Mouse (Mus musculus): ENCODE results near the gene Spag5.

Gene Spag5

DNA sequence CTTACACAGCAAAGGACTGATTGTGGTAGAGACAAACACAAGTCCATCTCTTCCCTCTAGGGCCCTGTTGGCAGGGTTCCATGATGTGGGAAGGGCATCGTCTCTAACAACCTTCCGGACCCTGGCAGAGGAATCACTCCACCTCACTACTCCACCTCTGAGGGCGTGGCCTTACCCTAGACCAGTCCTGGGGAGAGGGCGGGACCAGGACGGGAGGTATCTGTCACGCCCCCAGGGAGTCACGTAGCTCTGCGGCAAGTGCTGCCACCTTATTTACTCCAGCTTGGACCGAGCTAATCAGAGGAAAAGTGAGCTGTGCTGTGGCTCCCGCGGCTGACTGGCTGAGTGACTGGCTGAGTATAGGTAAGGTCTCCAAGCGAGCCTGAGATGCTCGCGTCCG lies 21.5 kb downstream of the Spag5 start, which contains the start of gene Aldoc:
Gene Aldoc (plus strand): TSS at position 109 of the 400 bp plus-strand sequence.
- no peak for DNase-seq (ENCODE audit: low spot score)

DNA sequence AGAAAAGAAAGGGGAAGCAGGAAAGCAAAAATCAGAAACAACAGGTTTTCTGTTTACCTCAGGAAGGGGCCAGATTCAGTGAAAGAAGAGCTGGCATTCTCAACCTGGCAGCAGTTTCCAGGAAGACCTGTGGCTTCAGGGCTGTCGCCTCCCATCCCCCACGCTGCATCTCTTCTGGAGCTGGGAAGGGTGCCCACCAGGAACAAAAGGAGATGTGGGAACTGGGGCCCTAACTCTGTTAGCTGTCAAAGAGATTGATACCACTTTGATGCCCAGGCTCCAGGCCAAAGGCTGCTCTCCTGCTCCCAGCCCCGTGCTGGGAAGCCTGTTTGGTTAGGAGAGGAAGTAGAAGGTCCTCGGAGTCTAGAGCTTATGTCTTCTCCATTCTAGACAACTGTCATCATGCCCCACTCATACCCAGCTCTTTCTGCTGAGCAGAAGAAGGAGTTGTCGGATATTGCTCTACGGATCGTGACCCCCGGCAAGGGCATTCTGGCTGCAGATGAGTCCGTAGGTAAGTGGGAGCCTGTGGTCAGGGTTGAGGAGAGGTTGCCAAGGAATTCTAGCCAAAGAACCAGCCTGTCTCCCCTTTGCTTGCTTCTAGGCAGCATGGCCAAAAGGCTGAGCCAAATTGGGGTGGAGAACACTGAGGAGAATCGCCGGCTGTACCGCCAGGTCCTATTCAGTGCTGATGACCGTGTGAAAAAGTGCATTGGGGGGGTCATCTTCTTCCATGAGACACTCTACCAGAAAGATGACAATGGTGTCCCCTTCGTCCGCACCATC lies 22.9 kb downstream of the Spag5 start:
- no peak for DNase-seq (ENCODE audit: low spot score)

DNA sequence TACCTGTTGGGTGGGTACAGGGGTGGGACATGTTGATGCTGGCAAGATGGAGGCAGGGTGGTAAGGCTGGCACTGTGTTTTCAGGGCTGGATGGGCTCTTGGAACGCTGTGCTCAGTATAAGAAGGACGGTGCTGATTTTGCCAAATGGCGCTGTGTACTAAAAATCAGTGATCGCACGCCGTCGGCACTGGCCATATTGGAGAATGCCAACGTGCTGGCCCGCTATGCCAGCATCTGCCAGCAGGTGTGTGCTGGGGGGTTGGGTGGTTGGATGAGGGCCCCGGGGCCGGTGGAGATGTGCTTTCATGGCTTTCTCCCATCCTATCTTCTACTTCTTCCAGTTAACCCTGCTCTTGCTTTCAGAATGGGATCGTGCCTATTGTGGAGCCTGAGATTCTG lies 23.6 kb downstream of the Spag5 start:
- DNase-seq (ENCODE audit: low spot score): no peak

DNA sequence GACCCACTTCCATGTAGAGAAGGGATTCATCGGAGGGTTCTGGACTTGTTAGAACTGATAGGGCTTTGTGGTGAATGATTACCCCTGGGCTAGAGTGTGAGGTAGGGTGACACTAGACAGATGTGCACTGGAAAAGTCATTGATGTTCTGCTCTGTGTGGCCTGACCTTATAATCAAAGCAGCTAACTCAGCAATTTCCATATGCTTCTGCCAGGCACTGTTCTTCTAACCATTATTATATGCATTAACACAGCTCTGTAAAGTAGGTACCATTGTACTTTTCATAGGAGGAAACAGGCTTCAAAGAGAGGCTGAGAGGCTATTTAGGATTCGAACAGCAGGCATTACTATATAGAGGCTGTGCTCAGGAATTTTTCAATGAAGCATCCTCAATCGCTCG lies 25.9 kb downstream of the Spag5 start:
- no peak for DNase-seq (ENCODE audit: low spot score)

DNA sequence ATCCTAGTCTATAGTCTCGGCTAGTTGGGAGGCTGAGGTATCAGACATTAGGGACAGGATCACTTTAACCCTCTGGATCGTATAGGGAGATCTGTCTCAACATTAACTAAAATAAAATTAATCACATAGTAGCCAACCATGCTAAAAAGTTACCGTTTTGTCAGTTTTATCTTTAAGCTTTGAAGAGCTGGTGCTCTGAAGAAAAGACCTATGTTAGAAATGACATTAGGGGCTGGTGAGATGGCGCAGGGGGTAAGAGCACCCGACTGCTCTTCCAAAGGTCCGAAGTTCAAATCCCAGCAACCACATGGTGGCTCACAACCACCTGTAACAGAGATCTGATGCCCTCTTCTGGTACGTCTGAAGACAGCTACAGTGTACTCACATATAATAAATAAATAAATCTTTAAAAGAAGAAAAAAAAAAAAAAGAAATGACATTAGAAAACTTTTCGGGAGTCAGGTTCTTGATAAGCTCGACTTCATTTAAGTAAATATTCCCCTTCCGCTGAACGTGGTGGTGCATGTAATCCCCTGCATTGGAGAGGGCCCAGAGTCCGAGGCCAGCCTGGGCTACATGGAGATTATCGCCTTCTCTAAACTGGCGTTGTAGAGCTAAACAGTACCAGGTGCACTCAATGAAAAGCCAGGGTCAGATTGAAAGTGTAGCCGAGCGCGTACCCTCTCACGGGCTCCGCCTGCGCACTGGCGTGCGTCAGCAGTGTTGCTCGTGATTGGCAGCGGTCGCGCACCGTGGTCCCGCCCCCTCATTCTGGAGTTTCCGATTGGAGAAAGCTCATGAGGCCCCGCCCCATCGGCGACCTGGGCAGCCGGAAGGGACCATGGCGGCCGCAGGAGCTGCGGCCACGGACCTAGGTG lies 26.5 kb downstream of the Spag5 start, which contains the start of gene Pigs:
Gene Pigs (plus strand): TSS at position 782 of the 878 bp plus-strand sequence.
- DNase-seq (ENCODE audit: low spot score): peak; percentile 96

DNA sequence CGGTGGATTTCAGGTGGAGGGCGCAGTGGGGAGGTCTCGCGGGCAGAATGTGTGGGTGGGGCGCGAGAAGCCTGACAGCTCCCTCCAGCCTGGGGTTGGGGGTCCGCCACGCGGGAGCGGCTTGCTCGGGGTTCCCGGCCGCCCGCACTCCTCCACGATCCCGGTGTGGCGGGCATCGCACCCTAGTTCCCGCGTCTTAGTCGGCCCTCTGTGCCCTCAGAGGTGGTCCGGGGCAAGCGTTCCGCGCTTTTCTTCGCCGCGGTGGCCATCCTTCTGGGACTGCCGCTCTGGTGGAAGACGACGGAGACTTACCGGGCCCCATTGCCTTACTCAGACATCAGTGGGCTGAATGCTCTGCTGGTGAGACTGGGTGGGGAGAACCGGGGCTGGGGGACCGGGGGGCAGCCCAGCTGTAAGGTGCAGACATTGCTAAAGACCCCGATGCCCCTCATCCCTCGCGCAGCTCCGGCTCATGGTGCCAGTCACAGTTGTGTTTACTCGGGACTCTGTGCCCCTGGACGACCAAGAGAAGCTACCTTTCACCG lies 27.3 kb downstream of the Spag5 start:
- no peak for DNase-seq (ENCODE audit: low spot score)

DNA sequence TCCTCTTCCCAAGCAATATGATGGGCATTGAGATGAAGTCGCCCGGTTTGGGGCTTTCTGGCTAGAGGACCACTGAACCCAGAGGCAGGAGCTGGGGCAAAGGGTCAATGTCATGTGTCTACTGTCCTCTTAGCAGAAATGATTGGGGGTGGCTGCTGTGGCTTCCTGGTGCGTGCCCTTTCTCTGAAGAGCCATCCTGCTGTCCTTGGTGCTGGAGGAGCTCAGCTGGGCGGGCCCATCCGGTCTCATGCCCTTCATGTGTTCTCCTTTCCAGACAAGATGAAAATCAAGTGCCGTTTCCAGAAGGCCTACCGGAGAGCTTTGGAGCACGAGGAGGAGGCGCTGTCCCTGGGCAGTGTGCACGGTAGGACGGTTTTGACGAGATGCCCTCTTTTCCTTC lies 31.3 kb downstream of the Spag5 start:
- no peak for DNase-seq (ENCODE audit: low spot score)

DNA sequence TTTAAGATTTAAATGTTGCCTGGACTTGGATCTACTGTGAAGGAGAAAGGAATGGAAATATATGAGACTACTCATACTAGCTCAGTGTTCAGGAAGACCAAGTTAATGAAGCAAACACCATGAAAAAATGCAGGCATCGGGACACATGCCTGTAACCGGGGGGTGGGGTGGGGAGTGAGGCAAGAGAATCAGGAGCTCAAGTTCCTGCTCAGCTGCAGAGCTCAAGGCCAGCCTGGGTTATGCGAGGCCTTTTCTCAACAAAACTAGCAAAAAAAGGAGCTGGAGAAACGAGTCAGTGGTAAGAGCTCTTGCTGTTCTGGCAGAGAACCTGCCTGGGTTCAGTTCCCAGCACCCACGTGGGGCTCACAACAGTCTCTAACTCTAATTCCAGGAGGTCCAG lies 32.7 kb downstream of the Spag5 start:
- DNase-seq (ENCODE audit: low spot score): no peak

DNA sequence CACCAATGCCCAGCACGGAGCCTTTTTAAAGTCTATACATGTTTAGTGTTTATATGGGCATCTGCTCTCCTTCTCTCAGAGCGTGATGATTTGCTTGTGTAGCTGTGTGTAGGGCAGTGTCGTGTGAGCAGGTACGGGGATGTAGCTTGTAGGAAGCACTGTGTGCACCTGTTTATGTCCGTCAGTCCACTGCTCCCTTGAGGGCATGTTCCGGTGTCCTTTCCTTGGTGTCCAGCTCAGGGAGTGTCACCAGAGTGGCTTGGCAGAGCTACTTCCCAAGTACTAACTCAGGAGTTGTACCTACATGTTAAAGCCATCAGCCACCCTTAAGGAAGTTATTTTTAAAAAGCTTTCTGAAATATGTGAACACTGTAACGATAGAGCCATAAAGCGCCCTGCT lies 35.7 kb downstream of the Spag5 start:
- DNase-seq (ENCODE audit: low spot score): no peak

DNA sequence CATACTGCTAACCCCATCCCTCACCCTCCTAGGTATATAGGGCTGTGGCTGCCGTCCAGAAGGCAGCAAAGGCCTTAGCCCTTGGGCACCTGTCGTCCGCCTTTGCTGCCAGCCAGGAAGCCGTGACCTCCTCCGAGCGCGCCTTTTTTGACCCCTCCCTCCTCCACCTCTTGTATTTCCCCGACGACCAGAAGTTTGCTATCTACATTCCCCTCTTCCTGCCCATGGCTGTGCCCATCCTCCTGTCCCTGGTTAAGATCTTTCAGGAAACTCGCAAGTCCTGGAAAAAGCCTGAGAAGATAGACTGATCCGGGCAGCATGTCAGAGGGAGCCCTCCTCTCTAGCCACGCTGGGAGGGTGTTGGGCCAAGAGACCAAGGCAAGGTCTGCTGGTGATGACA lies 40.4 kb downstream of the Spag5 start:
- no peak for DNase-seq (ENCODE audit: low spot score)

DNA sequence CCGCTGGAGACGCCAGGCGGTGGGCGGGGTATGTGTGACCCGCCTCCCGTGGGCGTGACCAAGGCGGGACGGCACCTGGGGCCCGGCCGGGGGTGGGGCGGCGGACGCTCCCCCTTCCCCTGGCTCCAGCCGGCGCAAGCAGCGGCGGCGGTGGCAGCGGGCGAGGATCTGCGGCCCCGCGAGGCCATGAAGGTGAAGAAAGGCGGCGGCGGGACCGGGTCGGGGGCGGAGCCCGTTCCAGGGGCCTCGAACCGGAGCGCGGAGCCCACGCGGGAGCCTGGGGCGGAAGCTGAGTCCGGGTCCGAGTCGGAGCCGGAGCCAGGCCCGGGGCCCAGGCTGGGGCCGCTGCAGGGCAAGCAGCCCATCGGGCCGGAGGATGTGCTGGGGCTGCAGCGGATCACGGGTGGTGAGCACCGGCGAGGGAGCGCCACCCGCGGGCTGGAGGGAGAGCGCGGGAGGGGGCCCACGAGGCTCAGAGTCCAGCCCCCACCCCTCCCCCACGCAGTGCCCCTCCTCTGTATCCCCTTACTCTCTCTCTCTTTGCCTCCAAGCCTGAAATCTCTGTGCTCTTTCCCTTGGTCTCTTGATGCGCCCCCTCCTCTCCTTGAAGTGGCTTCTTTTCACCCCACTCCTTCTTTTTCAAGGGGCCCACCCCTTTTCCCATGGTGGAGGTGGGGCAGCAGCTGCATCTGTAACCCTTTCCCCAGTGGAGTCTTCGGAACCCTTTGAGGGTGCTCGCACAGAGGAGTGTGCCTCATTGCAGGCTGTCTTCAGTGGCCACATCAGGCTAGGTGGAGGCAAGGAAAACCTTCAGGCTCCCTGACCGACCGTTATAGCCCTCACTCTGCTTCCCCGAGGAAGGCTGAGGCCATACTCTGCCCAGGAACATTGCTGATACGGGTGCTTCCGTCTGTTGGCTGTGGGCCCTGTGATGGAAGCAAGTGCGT lies 42.3 kb downstream of the Spag5 start, which contains the start of gene Unc119:
Gene Unc119 (plus strand): TSS at position 102 of the 947 bp plus-strand sequence.
- peak; percentile 68 for DNase-seq (ENCODE audit: low spot score)

DNA sequence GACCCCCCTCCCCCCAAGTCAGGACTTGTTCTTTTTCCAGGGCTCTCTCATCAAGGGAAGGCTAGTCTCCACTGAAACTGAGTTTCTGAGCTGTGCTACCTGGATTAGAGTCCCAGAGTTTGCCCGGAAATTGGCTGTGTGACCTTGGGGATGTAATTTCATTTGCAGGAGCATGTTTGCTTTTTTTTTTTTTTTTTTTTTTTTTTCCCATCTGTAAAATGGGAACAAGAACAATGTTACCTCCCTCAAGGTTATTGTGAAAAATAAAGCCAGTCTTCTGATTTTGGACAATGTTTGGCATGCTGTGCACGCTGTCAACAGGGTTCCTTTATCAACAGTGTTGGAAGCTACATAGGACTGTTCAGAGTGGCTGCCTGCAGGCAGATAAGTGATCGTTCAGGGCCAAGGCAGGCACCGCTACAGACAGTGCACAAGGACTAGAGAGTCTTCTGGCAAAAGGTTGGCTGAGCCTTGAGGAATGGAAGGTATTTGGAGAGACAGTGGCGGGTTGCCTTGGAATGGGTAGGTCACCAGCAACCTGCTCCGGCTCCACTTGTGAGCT lies 43.1 kb downstream of the Spag5 start:
- DNase-seq (ENCODE audit: low spot score): no peak

DNA sequence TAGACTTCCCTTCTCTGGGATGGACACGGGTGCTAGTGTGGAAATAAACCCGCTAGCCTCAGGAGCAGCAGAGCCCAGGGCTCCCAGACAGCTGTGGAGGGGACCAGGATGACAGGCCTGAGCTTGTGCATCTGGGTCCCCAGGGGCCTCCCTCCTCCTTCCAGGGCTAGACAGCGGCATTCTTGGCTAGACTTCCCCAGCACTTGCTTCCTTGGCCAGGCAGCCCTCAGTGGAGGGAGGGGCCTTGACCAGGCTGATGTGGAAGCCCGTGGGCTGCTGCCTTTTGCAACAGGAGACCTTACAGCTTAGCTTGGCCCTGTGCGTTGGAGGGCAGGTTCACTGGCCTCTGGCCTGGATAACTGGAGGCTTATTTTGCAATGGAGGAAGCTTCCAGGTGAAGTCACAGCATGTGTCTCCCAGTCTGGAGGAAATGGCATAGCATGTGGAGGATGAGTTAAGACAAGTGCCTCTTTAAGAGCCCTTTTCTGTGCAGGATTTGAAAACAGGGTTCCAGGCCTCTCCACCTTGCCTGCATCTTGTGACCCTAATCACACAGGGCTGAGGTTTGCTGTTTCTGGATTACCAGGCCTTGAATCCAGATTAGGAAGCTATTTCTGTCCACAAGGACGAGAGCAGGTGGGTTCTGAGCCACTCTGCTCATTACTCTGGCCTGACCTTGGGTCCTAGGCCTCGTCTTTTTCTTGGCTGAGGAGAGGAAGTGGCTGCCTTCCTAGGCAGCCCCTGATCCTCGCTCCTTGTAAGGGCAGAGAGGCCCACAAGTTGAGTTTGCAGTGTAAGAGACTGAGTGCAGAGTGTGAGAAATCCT lies 43.8 kb downstream of the Spag5 start:
- peak; percentile 78 for DNase-seq (ENCODE audit: low spot score)

DNA sequence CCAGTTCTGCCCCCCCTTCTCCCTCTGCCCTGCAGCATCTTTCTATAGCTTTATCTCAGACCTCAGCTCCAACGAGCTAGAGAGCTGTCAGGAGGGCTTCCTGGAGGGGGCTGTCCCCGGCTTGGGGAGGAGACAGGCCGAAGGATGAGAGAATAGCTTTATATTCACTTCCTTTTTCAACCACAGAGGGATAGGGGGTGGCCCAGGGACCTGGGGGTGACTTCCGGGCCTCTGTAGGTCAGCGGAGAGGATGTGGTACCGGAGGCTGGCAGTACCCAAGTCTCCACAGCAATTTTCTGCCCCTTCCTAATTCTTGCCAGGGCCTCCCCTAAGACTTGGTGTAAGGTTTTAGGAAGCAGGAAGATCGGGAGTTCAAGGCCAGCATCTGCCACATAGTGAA lies 44.5 kb downstream of the Spag5 start:
- no peak for DNase-seq (ENCODE audit: low spot score)

DNA sequence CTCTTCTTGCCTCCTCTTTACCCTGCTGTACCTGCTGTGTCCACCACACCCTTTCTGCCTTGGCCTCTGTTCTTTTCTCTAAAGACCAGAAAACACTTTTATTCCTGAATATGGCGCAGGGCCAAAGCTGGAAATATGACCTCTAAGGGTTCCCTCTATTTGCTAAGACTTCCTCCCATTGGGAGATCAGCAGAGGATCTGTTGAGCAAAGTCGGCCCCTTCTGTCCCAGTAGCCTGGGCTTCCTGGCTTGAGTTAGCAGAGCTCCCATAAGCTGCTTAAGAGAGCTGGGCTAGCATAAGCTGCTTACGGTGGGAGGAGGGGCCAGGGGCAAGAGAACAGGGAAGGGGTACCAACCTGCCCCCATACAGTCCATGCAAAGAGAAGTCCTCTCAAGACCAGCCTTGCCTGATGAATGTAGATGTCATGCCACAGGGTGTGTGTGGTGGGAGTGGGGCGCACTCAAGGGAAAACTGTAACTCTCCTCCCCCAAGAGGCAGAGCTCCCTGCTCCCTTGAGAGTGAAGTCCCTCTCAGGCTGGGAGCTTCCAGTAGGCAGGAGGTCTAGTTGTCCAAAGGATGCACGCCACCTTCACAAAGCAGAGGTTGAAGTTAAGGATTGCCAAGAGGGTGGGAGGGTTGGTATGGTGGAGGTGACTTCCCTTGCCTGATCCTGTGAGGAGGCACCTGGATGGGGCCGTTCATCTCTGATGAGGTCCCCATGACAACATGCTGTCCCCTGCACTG lies 45.2 kb downstream of the Spag5 start:
- DNase-seq (ENCODE audit: low spot score): no peak

DNA sequence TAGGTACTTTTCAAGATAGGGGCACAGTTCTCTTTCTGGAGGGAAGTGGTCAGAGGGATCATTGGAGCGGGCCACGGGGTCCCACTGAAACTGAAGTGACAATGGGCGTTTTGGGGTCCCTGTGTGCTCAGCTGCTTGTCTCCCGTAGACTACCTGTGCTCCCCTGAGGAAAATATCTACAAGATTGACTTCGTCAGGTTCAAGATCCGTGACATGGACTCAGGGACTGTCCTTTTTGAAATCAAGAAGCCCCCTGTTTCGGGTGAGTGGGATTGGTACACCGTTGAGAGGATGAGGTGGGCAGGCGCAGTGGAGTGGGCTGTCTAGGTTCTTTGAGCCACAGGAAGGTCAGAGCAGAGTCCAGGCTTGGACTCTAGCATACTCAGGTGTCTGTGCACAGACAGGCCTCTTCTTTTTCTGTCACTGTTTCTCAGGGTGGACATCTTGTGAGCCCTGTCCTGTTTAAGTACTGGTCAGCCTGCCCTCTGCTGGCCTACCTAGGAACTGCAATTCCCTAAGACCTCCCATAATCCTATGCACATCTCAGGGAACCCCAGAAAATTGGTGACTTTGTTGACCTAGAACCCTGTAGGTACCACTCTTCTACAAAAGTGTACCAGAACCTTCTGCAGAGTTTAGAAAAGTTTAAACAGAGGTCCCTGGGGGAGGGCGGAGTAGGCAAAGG lies 45.9 kb downstream of the Spag5 start:
- peak; percentile 83 for DNase-seq (ENCODE audit: low spot score)

DNA sequence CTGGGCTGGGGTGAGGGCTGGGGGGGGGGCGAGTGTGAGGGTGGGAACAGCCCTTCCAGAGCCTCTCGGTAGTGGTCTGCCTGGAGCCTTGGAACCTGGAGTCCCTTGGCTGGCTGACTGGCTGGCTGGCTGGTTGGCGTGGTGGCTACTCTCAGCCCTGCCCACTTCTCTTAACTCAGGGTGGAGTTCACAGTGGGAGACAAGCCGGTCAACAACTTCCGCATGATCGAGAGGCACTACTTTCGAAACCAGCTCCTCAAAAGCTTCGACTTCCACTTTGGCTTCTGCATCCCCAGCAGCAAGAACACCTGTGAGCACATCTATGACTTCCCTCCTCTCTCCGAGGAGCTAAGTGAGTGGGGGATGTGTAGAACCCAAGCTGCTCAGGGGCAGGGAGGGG lies 46.6 kb downstream of the Spag5 start:
- no peak for DNase-seq (ENCODE audit: low spot score)

DNA sequence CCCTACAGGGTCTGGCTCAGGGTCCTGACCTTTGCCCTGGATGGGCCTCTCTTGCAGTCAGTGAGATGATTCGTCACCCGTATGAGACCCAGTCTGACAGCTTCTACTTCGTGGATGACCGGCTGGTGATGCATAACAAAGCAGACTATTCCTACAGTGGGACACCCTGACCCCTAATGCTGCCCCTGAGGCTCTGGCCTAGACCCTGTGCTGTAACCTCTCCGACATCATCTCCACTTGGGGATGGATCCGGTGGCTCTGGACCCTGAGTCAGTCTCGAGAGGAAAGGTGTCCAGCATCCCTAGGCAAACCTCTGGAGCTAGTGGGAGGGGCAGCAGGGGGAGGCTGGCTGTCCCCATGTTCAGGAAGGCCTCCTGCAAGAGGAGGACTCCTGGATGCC lies 47.1 kb downstream of the Spag5 start:
- no peak for DNase-seq (ENCODE audit: low spot score)
